Mouse (Mus musculus): ENCODE data around the gene Gm20517. TPM values are rescaled to one million over a fixed set of nuclear protein-coding genes. Genes with fewer than 3 reads are reported as not detected.
A peak's percentile ranks its signal among the peaks of the same experiment; 100 is the strongest.

Gene Gm20517
- polyA plus RNA-seq, 1 experiment from 2014 or later, result 2.3 TPM

DNA sequence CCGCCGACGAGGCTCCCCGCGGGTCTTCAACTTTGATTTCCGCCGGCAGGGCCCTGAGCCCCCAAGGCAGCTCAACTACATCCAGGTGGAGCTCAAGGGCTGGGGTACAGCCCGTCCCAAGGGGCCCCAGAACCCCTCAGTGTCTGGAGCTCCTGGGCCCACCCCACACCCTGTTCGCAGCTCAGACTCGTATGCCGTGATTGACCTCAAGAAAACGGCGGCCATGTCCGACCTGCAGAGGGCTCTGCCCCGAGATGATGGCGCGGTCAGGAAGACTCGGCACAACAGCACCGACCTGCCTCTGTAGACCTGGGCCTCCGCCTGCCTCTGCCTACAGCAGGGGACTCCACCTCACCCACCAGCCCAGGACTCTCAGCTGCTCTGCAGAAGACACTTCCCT, 92.2 kb downstream of the Gm20517 start:
- Histone ChIP-seq H3K4me2 (no peak overlapping the region), H3K27ac (no peak overlapping the region), H3K4me3 (no peak overlapping the region), H3K9ac (no peak overlapping the region), H3K9me3 (replicated peaks) (no peaks in the 10 kb centered on the region), H3K36me3 (no peaks in the 10 kb centered on the region), H3K4me1 (no peaks in the 10 kb centered on the region; the same call in 1 of the 2 replicates), H3K27me3 (replicated peaks) (peaks cover 76% of the 10 kb centered on the region)
- ATAC-seq, result no peak
- 20% methylated on average over 20 of the region's 20 CpGs for WGBS (ENCODE audit: insufficient replicate concordance)

- H3K4me1 ChIP-seq, result no peaks in the 10 kb centered on the region; the same call in 1 of the 2 replicates
- no peak overlapping the region for H3K27ac ChIP-seq
- peaks cover 86% of the 10 kb centered on the region for H3K27me3 ChIP-seq (replicated peaks)
- no peaks in the 10 kb centered on the region for H3K9me3 ChIP-seq (replicated peaks)
- no peak for ATAC-seq
- no peak overlapping the region for H3K4me3 ChIP-seq
- no peak overlapping the region for H3K9ac ChIP-seq
- no peaks in the 10 kb centered on the region for H3K36me3 ChIP-seq
- 60% methylated on average over 4 of the region's 4 CpGs for WGBS (ENCODE audit: insufficient replicate concordance)
- H3K4me2 ChIP-seq, result no peak overlapping the region
Observed at GRCm38 (mm10) chr17:47704692-47705091, 93.3 kb downstream of the Gm20517 start.

GRCm38 (mm10) chr17:47706196-47706595, 94.8 kb downstream of the Gm20517 start:
- peaks cover under 1% of the 10 kb centered on the region; the same call in 1 of the 2 replicates for H3K4me1 ChIP-seq
- no peak overlapping the region for H3K27ac ChIP-seq
- H3K4me3 ChIP-seq, result no peak overlapping the region
- no peaks in the 10 kb centered on the region for H3K9me3 ChIP-seq (replicated peaks)
- H3K9ac ChIP-seq, result no peak overlapping the region
- no peak overlapping the region for H3K4me2 ChIP-seq
- H3K27me3 ChIP-seq (replicated peaks), result peaks cover 91% of the 10 kb centered on the region
- H3K36me3 ChIP-seq, result no peaks in the 10 kb centered on the region
- ATAC-seq, result no peak
- 50% methylated on average over 1 of the region's 1 CpGs for WGBS (ENCODE audit: insufficient replicate concordance)

DNA sequence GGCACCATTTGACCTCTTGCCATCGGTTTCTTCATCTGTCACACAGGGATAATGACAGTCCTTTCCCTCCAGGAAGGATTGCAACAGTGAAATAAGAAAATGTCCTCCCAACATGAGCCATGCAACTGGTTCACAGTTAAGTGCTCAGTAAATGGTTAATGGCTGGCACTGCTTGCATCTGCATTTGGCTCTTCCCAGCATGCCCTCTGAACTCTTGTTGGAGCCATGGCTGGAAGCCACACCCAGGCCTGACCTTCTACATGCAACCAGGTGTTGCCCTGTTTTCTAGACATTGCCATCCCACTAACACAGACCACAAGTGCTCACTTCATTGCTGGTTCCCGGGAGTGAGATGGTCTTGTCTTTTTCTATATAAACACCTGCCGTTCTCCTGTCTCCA, 96.6 kb downstream of the Gm20517 start:
- ATAC-seq, result no peak
- Histone ChIP-seq H3K27me3 (replicated peaks) (peaks cover 84% of the 10 kb centered on the region), H3K36me3 (no peaks in the 10 kb centered on the region), H3K9ac (no peak overlapping the region), H3K4me3 (no peak overlapping the region), H3K4me1 (peaks cover 9% of the 10 kb centered on the region), H3K4me2 (no peak overlapping the region), H3K9me3 (replicated peaks) (no peaks in the 10 kb centered on the region), H3K27ac (no peak overlapping the region)
- 68% methylated on average over 3 of the region's 3 CpGs for WGBS (ENCODE audit: insufficient replicate concordance)

DNA sequence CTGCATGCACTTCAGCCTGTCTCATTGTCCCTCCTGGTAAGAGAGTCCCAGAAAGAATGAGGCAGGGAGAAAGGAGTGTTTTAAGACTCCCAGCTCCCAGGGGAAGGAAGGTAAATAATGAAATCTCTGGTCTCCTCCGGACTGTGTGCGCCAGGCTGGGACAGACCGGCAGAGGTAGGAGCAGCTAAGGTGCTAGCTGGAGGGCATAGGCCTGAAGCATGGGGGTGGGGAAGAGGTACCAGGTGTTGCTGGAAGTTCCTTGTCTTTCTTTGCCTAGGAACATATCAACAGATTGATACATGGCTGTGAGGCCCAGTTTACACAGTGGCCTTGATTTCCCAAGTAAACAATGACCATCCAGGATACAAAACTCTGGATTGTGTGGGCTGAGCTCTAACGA, 97.6 kb downstream of the Gm20517 start:
- no peak for ATAC-seq

DNA sequence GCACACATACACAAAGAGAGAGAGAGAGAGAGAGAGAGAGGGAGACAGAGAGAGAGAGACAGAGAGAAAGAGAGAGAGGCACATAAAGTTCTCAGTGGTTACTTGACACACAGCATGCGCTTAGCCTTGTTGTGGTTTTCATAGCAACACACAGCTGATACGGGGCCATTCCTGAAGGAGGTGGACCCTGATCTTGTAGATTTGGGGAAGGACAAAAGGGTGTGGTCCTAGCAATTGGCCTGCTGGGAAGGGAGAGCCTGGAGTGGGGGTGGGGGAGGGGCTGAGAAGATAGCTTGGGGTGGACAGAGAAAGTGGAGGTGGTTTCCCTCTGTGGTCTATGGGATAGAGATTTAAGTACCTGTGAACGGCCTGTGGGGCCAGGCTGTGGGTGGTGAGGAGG, 98.6 kb downstream of the Gm20517 start:
- H3K4me2 ChIP-seq, result no peak overlapping the region
- H3K9ac ChIP-seq, result no peak overlapping the region
- no peak overlapping the region for H3K27ac ChIP-seq
- H3K36me3 ChIP-seq, result no peaks in the 10 kb centered on the region
- peaks cover 9% of the 10 kb centered on the region; the same call in 1 of the 2 replicates for H3K4me1 ChIP-seq
- no peak overlapping the region for H3K4me3 ChIP-seq
- 25% methylated on average over 3 of the region's 3 CpGs for WGBS (ENCODE audit: insufficient replicate concordance)
- no peak for ATAC-seq
- H3K9me3 ChIP-seq (replicated peaks), result no peaks in the 10 kb centered on the region
- peaks cover 65% of the 10 kb centered on the region for H3K27me3 ChIP-seq (replicated peaks)

More for the DNA sequence above, 97.6 kb downstream of the Gm20517 start:
- peaks cover 9% of the 10 kb centered on the region; the same call in 1 of the 2 replicates for H3K4me1 ChIP-seq
- no peaks in the 10 kb centered on the region for H3K9me3 ChIP-seq (replicated peaks)
- no peak overlapping the region for H3K4me3 ChIP-seq
- peaks cover 76% of the 10 kb centered on the region for H3K27me3 ChIP-seq (replicated peaks)
- H3K4me2 ChIP-seq, result no peak overlapping the region
- H3K9ac ChIP-seq, result no peak overlapping the region
- H3K27ac ChIP-seq, result no peak overlapping the region
- no peaks in the 10 kb centered on the region for H3K36me3 ChIP-seq
- WGBS (ENCODE audit: insufficient replicate concordance), result 74% methylated on average over 4 of the region's 4 CpGs

DNA sequence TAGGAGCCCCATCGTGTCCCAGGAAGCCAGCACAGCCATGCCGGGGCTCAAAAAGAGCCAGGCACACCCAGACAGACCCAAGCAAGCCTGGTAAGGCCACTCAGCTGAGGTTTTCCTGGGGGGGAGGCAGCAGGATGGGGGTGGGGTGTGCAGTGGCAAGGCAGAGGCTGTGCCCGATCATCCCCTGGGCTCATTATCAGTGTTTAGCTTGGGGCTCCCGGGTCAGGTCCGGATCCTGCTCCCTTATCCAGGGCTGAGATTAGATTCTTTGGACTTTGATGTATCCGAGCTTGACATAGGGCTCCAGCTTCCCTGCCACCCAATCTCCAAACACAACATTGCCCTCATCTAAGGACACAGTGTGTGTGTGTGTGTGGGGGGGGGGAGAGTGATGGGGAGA, 100.5 kb downstream of the Gm20517 start:
- H3K36me3 ChIP-seq, result no peaks in the 10 kb centered on the region
- H3K4me2 ChIP-seq, result no peak overlapping the region
- no peak overlapping the region for H3K9ac ChIP-seq
- peaks cover 63% of the 10 kb centered on the region for H3K27me3 ChIP-seq (replicated peaks)
- peaks cover 9% of the 10 kb centered on the region; the same call in 1 of the 2 replicates for H3K4me1 ChIP-seq
- no peak overlapping the region for H3K27ac ChIP-seq
- peak; percentile 43; the same call in 1 of the 2 replicates for ATAC-seq
- H3K4me3 ChIP-seq, result no peak overlapping the region
- WGBS (ENCODE audit: insufficient replicate concordance), result 41% methylated on average over 6 of the region's 6 CpGs
- H3K9me3 ChIP-seq (replicated peaks), result no peaks in the 10 kb centered on the region

DNA sequence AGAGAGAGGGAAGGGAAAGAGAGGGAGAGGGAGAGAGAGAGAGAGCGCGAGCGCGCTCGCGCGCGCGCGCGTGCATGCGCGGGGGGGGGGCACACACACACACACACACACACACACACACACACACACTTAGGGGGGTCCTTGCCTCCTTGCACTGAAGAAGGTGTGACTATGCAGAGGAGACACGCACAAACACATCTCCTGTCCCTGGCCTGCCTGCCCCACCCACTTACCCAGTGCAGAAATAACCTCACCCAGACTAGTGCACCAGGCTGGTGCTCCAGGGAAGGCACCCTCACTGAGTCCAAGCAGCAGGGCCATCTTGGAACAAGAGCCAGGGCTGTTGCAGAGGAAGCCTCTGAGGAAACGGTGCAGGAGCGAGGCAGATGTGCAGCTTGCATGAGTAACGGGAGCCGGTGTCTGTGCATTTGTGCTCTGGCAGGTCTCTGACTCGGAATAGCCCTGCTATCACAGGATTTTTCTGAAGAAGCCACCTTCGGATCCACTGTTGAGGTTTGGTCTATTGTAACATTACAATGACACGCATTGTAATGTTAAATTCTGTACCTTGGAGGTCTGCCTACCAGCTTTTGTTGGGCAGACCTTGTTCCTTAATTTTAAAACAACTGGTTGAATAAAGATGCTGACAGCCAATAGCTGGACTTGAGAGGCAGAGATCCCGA, 101.6 kb downstream of the Gm20517 start:
- H3K9ac ChIP-seq, result no peak overlapping the region
- H3K36me3 ChIP-seq, result no peaks in the 10 kb centered on the region
- H3K4me2 ChIP-seq, result no peak overlapping the region
- H3K4me3 ChIP-seq, result no peak overlapping the region
- H3K9me3 ChIP-seq (replicated peaks), result no peaks in the 10 kb centered on the region
- WGBS (ENCODE audit: insufficient replicate concordance), result 55% methylated on average over 10 of the region's 22 CpGs
- H3K27ac ChIP-seq, result no peak overlapping the region
- peaks cover 9% of the 10 kb centered on the region; the same call in 1 of the 2 replicates for H3K4me1 ChIP-seq
- peaks cover 52% of the 10 kb centered on the region; the same call in 1 of the 2 replicates for H3K27me3 ChIP-seq (replicated peaks)
- ATAC-seq, result no peak

DNA sequence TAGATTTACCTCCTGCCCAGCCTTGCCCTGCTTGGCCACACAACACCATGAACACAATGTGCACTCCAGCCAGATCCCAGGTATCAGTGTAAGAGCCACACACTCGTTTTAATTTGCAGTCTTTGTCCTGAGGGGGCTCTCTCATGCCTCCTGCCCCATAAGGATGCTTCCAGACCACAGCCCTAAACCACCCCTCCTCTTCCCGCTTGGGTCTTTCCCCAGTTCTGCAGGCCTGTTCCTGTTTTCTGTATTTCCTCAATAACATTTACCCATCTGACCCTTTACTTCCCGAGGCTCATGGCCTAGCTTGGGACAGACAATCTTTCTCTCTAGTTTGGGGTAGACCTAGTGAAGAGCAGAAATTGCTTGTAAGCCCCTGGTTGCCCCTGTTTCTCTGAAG, 103.6 kb downstream of the Gm20517 start:
- Histone ChIP-seq H3K27me3 (replicated peaks) (peaks cover 42% of the 10 kb centered on the region; the same call in 1 of the 2 replicates), H3K4me3 (no peak overlapping the region), H3K36me3 (no peaks in the 10 kb centered on the region), H3K4me1 (peaks cover 9% of the 10 kb centered on the region; the same call in 1 of the 2 replicates), H3K9ac (no peak overlapping the region), H3K27ac (no peak overlapping the region), H3K4me2 (no peak overlapping the region), H3K9me3 (replicated peaks) (no peaks in the 10 kb centered on the region)
- no peak for ATAC-seq
- WGBS (ENCODE audit: insufficient replicate concordance), result 34% methylated on average over 3 of the region's 3 CpGs

DNA sequence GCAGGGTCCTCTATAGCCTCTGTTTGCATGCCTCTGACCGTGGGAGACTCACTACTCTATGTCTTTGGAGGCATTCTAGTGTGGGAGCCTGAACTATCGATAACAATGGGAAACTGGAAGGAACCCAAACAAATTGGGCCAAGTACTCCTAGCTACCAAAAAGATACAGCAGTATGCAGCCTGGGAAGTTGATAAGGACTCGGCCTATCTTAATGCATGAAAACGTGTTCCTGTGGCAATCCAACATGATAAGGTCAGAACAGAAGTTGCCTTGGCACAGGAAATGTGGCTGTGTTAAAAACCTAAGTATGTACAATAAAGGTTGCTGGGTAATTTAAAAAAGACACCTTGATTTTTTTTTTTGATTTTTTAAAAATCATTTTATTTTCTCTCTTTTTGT, 109.8 kb downstream of the Gm20517 start:
- H3K4me1 ChIP-seq, result no peaks in the 10 kb centered on the region
- peaks cover 18% of the 10 kb centered on the region; the same call in 1 of the 2 replicates for H3K27me3 ChIP-seq (replicated peaks)
- WGBS (ENCODE audit: insufficient replicate concordance), result 33% methylated on average over 4 of the region's 4 CpGs
- H3K9me3 ChIP-seq (replicated peaks), result no peaks in the 10 kb centered on the region
- no peak overlapping the region for H3K4me2 ChIP-seq
- H3K36me3 ChIP-seq, result no peaks in the 10 kb centered on the region
- ATAC-seq, result no peak
- H3K9ac ChIP-seq, result no peak overlapping the region
- no peak overlapping the region for H3K4me3 ChIP-seq
- H3K27ac ChIP-seq, result no peak overlapping the region

- H3K9me3 ChIP-seq (replicated peaks), result no peaks in the 10 kb centered on the region
- no peak for ATAC-seq
- H3K27me3 ChIP-seq (replicated peaks), result peaks cover 30% of the 10 kb centered on the region
- H3K36me3 ChIP-seq, result no peaks in the 10 kb centered on the region
- H3K4me3 ChIP-seq, result no peak within 1 kb of the TSS
- H3K9ac ChIP-seq, result no peak within 1 kb of the TSS
- 63% methylated on average over 11 of the region's 11 CpGs for WGBS (ENCODE audit: insufficient replicate concordance)
- H3K27ac ChIP-seq, result no peak within 1 kb of the TSS
- H3K4me1 ChIP-seq, result no peaks in the 10 kb centered on the region
- H3K4me2 ChIP-seq, result no peak within 1 kb of the TSS
Observed at GRCm38 (mm10) chr17:47726566-47726965, 115.2 kb downstream of the Gm20517 start, which contains the start of gene Pgc. Gene Pgc (plus strand): TSS chr17:47726842.

- H3K27ac ChIP-seq, result no peak overlapping the region
- WGBS (ENCODE audit: insufficient replicate concordance), result 51% methylated on average over 24 of the region's 24 CpGs
- no peak overlapping the region for H3K9ac ChIP-seq
- no peaks in the 10 kb centered on the region for H3K9me3 ChIP-seq (replicated peaks)
- H3K4me2 ChIP-seq, result no peak overlapping the region
- 0 out of 2 replicates have a peak, but pooled peaks cover 6% of the 10 kb centered on the region for H3K4me1 ChIP-seq
- no peak overlapping the region for H3K4me3 ChIP-seq
- ATAC-seq, result no peak
- H3K36me3 ChIP-seq, result no peaks in the 10 kb centered on the region
- peaks cover 43% of the 10 kb centered on the region for H3K27me3 ChIP-seq (replicated peaks)
Observed at GRCm38 (mm10) chr17:47730633-47731575, 119.5 kb downstream of the Gm20517 start.
